Mouse (Mus musculus) adrenal gland, adult 2 months (tissue): ENCODE results near the gene Gimap7. TPM values are rescaled to one million over a fixed set of nuclear protein-coding genes. Genes with fewer than 3 reads are reported as not detected.

Experiments used
- DNase-seq: peaks from one replicate; pipeline ENCODE4 v3.0.0; 2021
- polyA plus RNA-seq: library from polyadenylated mRNA; depleted of rRNA; stranded (reverse); fragments of >200 nt; gene quantifications from 2 replicates; pipeline ENCODE4 v1.2.3, GENCODE M21; 2012; rRNA removed
- total RNA-seq, 2 experiments: library from RNA; stranded (reverse); gene quantifications; 2 replicates each; pipeline ENCODE4 v1.2.3; 2021

Gene Gimap7
- total and polyA plus RNA-seq, 3 experiments: 0.37 to 0.66 TPM; not detected in 1

GRCm38 (mm10) chr6:48741273-48741672 is 22.9 kb downstream of the Gimap7 start:
- DNase-seq: no peak

GRCm38 (mm10) chr6:48741711-48742206 is 23.3 kb downstream of the Gimap7 start:
- no peak for DNase-seq

GRCm38 (mm10) chr6:48742422-48743351 is 24.3 kb downstream of the Gimap7 start:
- DNase-seq: peak; percentile 62

GRCm38 (mm10) chr6:48745490-48745889 is 27.1 kb downstream of the Gimap7 start:
- DNase-seq: no peak

GRCm38 (mm10) chr6:48745959-48746889 is 27.8 kb downstream of the Gimap7 start, which contains the start of gene Gimap5:
TSS of gene Gimap5 (plus strand) at chr6:48746197.
- peak; percentile 73 for DNase-seq

GRCm38 (mm10) chr6:48747091-48747966 is 28.9 kb downstream of the Gimap7 start:
- no peak for DNase-seq

GRCm38 (mm10) chr6:48763567-48764270 is 45.3 kb downstream of the Gimap7 start:
- DNase-seq: no peak

GRCm38 (mm10) chr6:48764496-48764895 is 46.1 kb downstream of the Gimap7 start:
- DNase-seq: no peak

- DNase-seq: no peak
These were observed 49.9 kb downstream of the Gimap7 start for GRCm38 (mm10) chr6:48768178-48768869.

GRCm38 (mm10) chr6:48768933-48769332 is 50.5 kb downstream of the Gimap7 start:
- DNase-seq: no peak

- no peak for DNase-seq
These were observed 52.3 kb downstream of the Gimap7 start, which contains the start of gene Gimap3 for GRCm38 (mm10) chr6:48770696-48771095. TSS of gene Gimap3 (minus strand) at chr6:48770851.

- DNase-seq: peak; percentile 82
These were observed 53.6 kb downstream of the Gimap7 start for GRCm38 (mm10) chr6:48772030-48772429.

Other genes starting within 250 kb of the Gimap7 start
- 10 to 100 TPM; 70.7 to 78.4 TPM for gene Atp6v0e2, start 181.0 kb upstream of the Gimap7 start, total RNA-seq
- 182 and 183 TPM in 2 replicates for gene Atp6v0e2, start 181.0 kb upstream of the Gimap7 start, polyA plus RNA-seq
- 10 to 100 TPM; 30.8 to 45.1 TPM for gene Lrrc61, start 163.8 kb upstream of the Gimap7 start, total RNA-seq
- gene Lrrc61, start 163.8 kb upstream of the Gimap7 start, polyA plus RNA-seq: 32.4 and 33.3 TPM in 2 replicates
- gene Rarres2, start 145.8 kb upstream of the Gimap7 start, total RNA-seq: 100 to 1,000 TPM in 1 of 2 experiments, 10 to 100 TPM in 1; 73.4 to 101 TPM
- gene Rarres2, start 145.8 kb upstream of the Gimap7 start, polyA plus RNA-seq: 29.3 and 41.8 TPM in 2 replicates
- gene Gm45021, start 129.0 kb upstream of the Gimap7 start, total RNA-seq: not detected
- not detected in 2 replicates for gene Gm45021, start 129.0 kb upstream of the Gimap7 start, polyA plus RNA-seq
- gene Repin1, start 124.7 kb upstream of the Gimap7 start, total RNA-seq: 10 to 100 TPM; 55.6 to 67.5 TPM
- 127 and 152 TPM in 2 replicates for gene Repin1, start 124.7 kb upstream of the Gimap7 start, polyA plus RNA-seq
- not detected for gene Gm44965, start 124.7 kb upstream of the Gimap7 start, total RNA-seq
- gene Gm44965, start 124.7 kb upstream of the Gimap7 start, polyA plus RNA-seq: not detected in 2 replicates
- 1 to 10 TPM; 7.4 to 8.7 TPM for gene Zfp775, start 116.6 kb upstream of the Gimap7 start, total RNA-seq
- gene Zfp775, start 116.6 kb upstream of the Gimap7 start, polyA plus RNA-seq: 14.8 and 16.8 TPM in 2 replicates
- gene AI854703, start 91.9 kb upstream of the Gimap7 start, total RNA-seq: 1 to 10 TPM; 1.9 to 2.0 TPM
- gene AI854703, start 91.9 kb upstream of the Gimap7 start, polyA plus RNA-seq: 6.0 and 7.6 TPM in 2 replicates
- 10 to 100 TPM in 1 of 2 experiments, 1 to 10 TPM in 1; 7.8 to 12.6 TPM for gene Gimap8, start 71.4 kb upstream of the Gimap7 start, total RNA-seq
- gene Gimap8, start 71.4 kb upstream of the Gimap7 start, polyA plus RNA-seq: 1.2 and 1.5 TPM in 2 replicates
- gene Gimap9, start 42.5 kb upstream of the Gimap7 start, total RNA-seq: 1 to 10 TPM; 3.6 to 5.9 TPM
- gene Gimap9, start 42.5 kb upstream of the Gimap7 start, polyA plus RNA-seq: 0.34 and 0.49 TPM in 2 replicates
- 10 to 100 TPM; 40.3 to 50.9 TPM for gene Gimap4, start 34.1 kb upstream of the Gimap7 start, total RNA-seq
- 7.8 and 8.2 TPM in 2 replicates for gene Gimap4, start 34.1 kb upstream of the Gimap7 start, polyA plus RNA-seq
- 10 to 100 TPM; 50.7 to 66.4 TPM for gene Gimap6, start 10.4 kb upstream of the Gimap7 start, total RNA-seq
- gene Gimap6, start 10.4 kb upstream of the Gimap7 start, polyA plus RNA-seq: 4.5 and 4.9 TPM in 2 replicates
- gene Gm28053, start within 50 bp of the Gimap7 start, total RNA-seq: 10 to 100 TPM in 1 of 2 experiments, 1 to 10 TPM in 1; 6.9 to 11.5 TPM
- not detected in 2 replicates for gene Gm28053, start within 50 bp of the Gimap7 start, polyA plus RNA-seq
- 10 to 100 TPM in 1 of 2 experiments, 1 to 10 TPM in 1; 7.9 to 12.0 TPM for gene Gimap1, start 20.4 kb downstream of the Gimap7 start, total RNA-seq
- 6.5 and 8.2 TPM in 2 replicates for gene Gimap1, start 20.4 kb downstream of the Gimap7 start, polyA plus RNA-seq
- 10 to 100 TPM; 10.5 to 17.1 TPM for gene Gimap5, start 27.6 kb downstream of the Gimap7 start, total RNA-seq
- gene Gimap5, start 27.6 kb downstream of the Gimap7 start, polyA plus RNA-seq: 10.9 and 14.7 TPM in 2 replicates
- 10 to 100 TPM in 1 of 2 experiments, 1 to 10 TPM in 1; 5.2 to 10.3 TPM for gene Gimap3, start 52.2 kb downstream of the Gimap7 start, total RNA-seq
- 1.5 TPM in 2 replicates for gene Gimap3, start 52.2 kb downstream of the Gimap7 start, polyA plus RNA-seq
- 100 to 1,000 TPM; 303 to 381 TPM for gene Tmem176a, start 122.3 kb downstream of the Gimap7 start, total RNA-seq
- 314 and 406 TPM in 2 replicates for gene Tmem176a, start 122.3 kb downstream of the Gimap7 start, polyA plus RNA-seq
- 100 to 1,000 TPM; 608 to 699 TPM for gene Tmem176b, start 122.9 kb downstream of the Gimap7 start, total RNA-seq
- gene Tmem176b, start 122.9 kb downstream of the Gimap7 start, polyA plus RNA-seq: 591 and 724 TPM in 2 replicates
- gene Aoc1, start 154.3 kb downstream of the Gimap7 start, total RNA-seq: not detected
- gene Aoc1, start 154.3 kb downstream of the Gimap7 start, polyA plus RNA-seq: not detected in 2 replicates
- not detected for gene 1600015I10Rik, start 211.3 kb downstream of the Gimap7 start, total RNA-seq
- not detected in 2 replicates for gene 1600015I10Rik, start 211.3 kb downstream of the Gimap7 start, polyA plus RNA-seq